Mouse (Mus musculus) midbrain, embryonic 11.5 days (tissue): Measurements from ENCODE around the gene Arhgef10l. TPM values are rescaled to one million over a fixed set of nuclear protein-coding genes. Genes with fewer than 3 reads are reported as not detected.

Source experiments
- ATAC-seq: fragments of 200-750 bp; cut with Nextera tagmentation; 2 replicates; pipeline ENCODE4 v1.8.0; 2017; ENCODE audit warnings: moderate TSS enrichment, moderate library complexity; ENCODE audit not compliant: low FRiP score
- DNase-seq: peaks from one replicate; pipeline ENCODE4 v3.0.0; 2015; ENCODE audit warnings: low spot score; ENCODE audit errors: missing footprints
- H3K27ac ChIP-seq: fragments of 300-500 bp; sonication (generic); 2 replicates; pipeline ENCODE4 v1.5.1; 2014; ENCODE audit warnings: low read depth, low read length
- H3K27me3 ChIP-seq: fragments of 300-500 bp; sonication (generic); 2 replicates; pipeline ENCODE4 v1.6.1; 2014; ENCODE audit warnings: mild to moderate bottlenecking, low read length, moderate library complexity, mixed read lengths; ENCODE audit not compliant: control insufficient read depth, insufficient read depth
- H3K36me3 ChIP-seq: fragments of 300-500 bp; sonication (generic); 2 replicates; pipeline ENCODE4 v1.6.1; 2014; ENCODE audit warnings: mild to moderate bottlenecking, low read length, moderate library complexity, mixed read lengths; ENCODE audit not compliant: control insufficient read depth, insufficient read depth
- H3K4me1 ChIP-seq: fragments of 300-500 bp; sonication (generic); 2 replicates; pipeline ENCODE4 v1.6.1; 2014; ENCODE audit warnings: low read length; ENCODE audit not compliant: control insufficient read depth, insufficient read depth
- H3K4me2 ChIP-seq: fragments of 300-500 bp; sonication (generic); 2 replicates; pipeline ENCODE4 v1.6.1; 2014; ENCODE audit warnings: mild to moderate bottlenecking, moderate library complexity
- H3K4me3 ChIP-seq: fragments of 300-500 bp; sonication (generic); 2 replicates; pipeline ENCODE4 v1.5.1; 2014; ENCODE audit warnings: low read depth, low read length
- H3K9ac ChIP-seq: fragments of 300-500 bp; sonication (generic); 2 replicates; pipeline ENCODE4 v1.6.1; 2014; ENCODE audit warnings: low read length
- H3K9me3 ChIP-seq: fragments of 300-500 bp; sonication (generic); 2 replicates; pipeline ENCODE4 v1.6.1; 2016; ENCODE audit warnings: low read length; ENCODE audit not compliant: control insufficient read depth
- WGBS: fragments of 180-500 bp; shearing (Covaris S2); extraction: QIAGEN DNeasy Blood & Tissue Kit; methylation state at CpG from one replicate; pipeline ENCODE4 v1.1.7; 2014; 5-methylcytosine and 5-hydroxymethylcytosine counted together
- polyA plus RNA-seq: library from polyadenylated mRNA; unstranded; fragments of >200 nt; fragmentation: Nextera tagmentation; extraction: Ambion mirVana; gene quantifications from 2 replicates; pipeline ENCODE4 v1.2.1, GENCODE M21; 2014

Gene Arhgef10l
- polyA plus RNA-seq, 1 experiment from 2014 or later, result 18.5 TPM

DNA sequence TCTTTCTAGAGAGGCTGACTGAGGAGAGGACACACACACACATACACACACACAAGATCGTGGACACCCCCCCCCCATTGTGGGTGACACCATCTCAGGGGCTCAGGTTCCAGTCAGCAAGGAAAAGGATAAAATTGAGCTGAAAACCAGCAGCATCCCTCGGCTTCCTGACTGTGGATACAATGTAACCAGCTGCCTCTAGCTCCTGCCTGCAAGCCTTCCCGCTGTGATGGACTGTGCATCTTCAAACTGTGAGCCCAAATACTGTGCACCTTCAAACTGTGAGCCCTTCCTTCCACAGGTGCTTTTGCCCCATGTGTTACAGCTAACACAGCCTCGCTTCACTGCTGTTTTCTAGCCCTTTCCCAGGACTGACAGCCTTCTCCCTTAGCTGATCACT lies 23.4 kb downstream of the Arhgef10l start:
- H3K4me1 ChIP-seq, result peaks cover 12% of the 10 kb centered on the region
- no peak overlapping the region for H3K4me2 ChIP-seq
- no peaks in the 10 kb centered on the region for H3K27me3 ChIP-seq
- no peak for ATAC-seq
- peaks cover 3% of the 10 kb centered on the region; the same call in 1 of the 2 replicates for H3K9me3 ChIP-seq
- 89% methylated on average over 4 of the region's 4 CpGs for WGBS
- H3K9ac ChIP-seq, result no peak overlapping the region
- H3K27ac ChIP-seq, result no peak overlapping the region
- peaks cover 3% of the 10 kb centered on the region for H3K36me3 ChIP-seq
- no peak overlapping the region for H3K4me3 ChIP-seq
- DNase-seq, result no peak

DNA sequence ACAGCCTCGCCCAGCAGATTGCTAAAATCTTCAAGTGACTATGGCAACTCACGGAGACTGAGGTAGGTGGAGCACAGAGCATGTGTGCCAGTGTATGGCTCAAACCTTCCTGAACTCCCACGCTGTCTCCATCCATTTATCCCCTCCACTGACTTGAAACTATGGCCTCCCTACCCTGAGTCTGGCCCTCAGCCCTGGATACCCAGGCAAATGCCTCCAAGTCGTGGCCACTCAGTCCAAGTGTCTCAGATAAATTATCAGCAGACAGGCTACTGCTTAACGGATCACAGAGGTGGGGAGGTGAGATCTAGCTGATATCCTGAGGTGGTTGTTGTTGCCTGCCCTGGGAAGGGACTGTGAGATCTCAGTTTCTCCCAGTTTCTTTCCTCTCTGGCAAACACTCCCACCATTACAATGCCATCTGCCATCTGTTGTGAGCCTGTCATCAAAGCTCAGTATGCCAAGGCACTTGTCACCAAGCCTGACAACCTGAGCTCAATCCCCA lies 24.3 kb downstream of the Arhgef10l start:
- Histone ChIP-seq H3K27ac (no peak overlapping the region), H3K4me2 (no peak overlapping the region), H3K27me3 (no peaks in the 10 kb centered on the region), H3K4me1 (peaks cover 6% of the 10 kb centered on the region; the same call in 1 of the 2 replicates), H3K9ac (no peak overlapping the region), H3K4me3 (no peak overlapping the region), H3K36me3 (peaks cover 3% of the 10 kb centered on the region), H3K9me3 (peaks cover 3% of the 10 kb centered on the region; the same call in 1 of the 2 replicates)
- 80% methylated on average over 5 of the region's 5 CpGs for WGBS
- DNase-seq, result no peak
- ATAC-seq, result no peak

DNA sequence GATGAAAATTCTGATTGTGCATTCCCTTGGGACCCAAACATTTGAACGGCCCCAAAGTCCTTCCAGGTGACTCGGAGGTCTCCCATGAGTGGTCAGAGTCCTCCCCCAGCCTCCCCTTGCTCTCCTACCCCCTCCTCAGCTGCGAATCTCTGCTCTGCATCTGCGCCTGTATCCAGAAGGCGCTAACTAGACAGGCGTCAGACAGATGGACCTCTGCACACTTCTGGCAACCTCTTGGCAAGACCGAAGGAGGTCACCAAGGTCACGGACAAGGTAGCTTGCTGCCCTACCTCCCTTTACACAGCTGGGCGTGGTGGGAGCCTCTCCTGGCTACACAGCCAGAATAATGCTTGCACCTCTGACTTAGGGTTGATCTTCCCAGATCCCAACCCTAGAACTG lies 25.1 kb downstream of the Arhgef10l start:
- Histone ChIP-seq H3K27ac (no peak overlapping the region), H3K4me2 (no peak overlapping the region), H3K9ac (no peak overlapping the region), H3K9me3 (peaks cover 3% of the 10 kb centered on the region; the same call in 1 of the 2 replicates), H3K4me3 (no peak overlapping the region), H3K36me3 (peaks cover 3% of the 10 kb centered on the region), H3K4me1 (peaks cover 3% of the 10 kb centered on the region; the same call in 1 of the 2 replicates), H3K27me3 (no peaks in the 10 kb centered on the region)
- DNase-seq (no peak), ATAC-seq (no peak)
- WGBS, result 87% methylated on average over 9 of the region's 9 CpGs

DNA sequence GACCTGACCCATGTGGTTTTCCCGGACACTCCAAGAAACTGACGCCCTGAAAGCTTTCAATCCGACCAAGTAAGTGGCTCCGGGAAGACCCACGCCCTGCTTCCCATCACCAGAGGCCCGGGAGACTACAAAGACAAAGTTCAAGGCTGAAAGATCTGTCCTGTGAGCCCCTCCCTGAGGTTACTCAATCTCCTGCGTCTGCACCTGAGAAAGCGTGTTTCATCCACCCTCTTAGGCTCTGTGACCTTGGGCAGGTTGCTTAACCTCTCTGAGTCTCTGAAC lies 25.6 kb downstream of the Arhgef10l start:
- Histone ChIP-seq H3K36me3 (peaks cover 3% of the 10 kb centered on the region), H3K9ac (no peak overlapping the region), H3K4me2 (no peak overlapping the region), H3K27ac (no peak overlapping the region), H3K4me1 (peaks cover 3% of the 10 kb centered on the region; the same call in 1 of the 2 replicates), H3K9me3 (peaks cover 3% of the 10 kb centered on the region; the same call in 1 of the 2 replicates), H3K27me3 (no peaks in the 10 kb centered on the region), H3K4me3 (no peak overlapping the region)
- DNase-seq (no peak), ATAC-seq (no peak)
- 89% methylated on average over 8 of the region's 8 CpGs for WGBS

DNA sequence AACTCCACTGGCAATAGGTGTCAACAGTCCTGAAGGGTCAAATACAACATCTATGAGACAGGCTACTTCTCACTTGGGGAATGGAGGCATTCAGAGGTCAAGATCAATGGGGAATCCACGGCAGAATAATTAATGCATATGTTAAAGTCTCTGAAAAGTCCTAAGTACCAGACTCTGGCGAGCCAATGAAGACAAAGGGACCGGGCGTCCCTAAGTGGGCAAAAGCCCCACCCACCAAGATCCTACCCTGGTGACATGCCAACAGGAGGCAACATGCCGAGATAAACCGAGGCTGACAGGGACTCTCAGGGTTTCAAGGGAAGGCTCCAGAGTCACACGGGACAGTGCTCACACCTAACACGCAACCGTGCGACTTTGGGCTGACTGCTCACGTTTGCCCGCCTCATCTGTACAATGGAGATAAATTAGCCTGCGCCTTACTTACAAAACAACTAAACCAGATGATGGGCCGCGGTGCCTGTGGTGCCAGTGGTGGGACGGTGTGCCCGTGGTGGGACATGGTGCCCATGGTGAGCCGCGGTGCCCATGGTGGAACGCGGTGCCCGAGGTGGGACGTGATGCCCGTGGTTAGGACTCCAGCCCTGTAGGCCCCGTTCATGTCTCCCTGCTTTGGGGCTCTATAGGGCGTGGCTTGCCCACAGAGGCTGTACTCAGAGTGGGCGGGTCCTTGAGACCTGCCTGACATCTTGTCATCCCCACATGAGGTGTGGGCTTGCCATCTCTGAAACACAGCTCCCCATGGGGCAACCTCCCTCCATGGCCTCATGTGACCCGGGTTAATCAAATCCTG lies 26.2 kb downstream of the Arhgef10l start:
- Histone ChIP-seq H3K4me3 (no peak overlapping the region), H3K9me3 (peaks cover 3% of the 10 kb centered on the region; the same call in 1 of the 2 replicates), H3K4me2 (no peak overlapping the region), H3K4me1 (peaks cover 3% of the 10 kb centered on the region; the same call in 1 of the 2 replicates), H3K36me3 (peaks cover 3% of the 10 kb centered on the region), H3K27me3 (no peaks in the 10 kb centered on the region), H3K27ac (no peak overlapping the region), H3K9ac (no peak overlapping the region)
- DNase-seq (no peak), ATAC-seq (0 out of 2 replicates have a peak, but pooled peaks have one; percentile 2)
- 91% methylated on average over 28 of the region's 28 CpGs for WGBS

DNA sequence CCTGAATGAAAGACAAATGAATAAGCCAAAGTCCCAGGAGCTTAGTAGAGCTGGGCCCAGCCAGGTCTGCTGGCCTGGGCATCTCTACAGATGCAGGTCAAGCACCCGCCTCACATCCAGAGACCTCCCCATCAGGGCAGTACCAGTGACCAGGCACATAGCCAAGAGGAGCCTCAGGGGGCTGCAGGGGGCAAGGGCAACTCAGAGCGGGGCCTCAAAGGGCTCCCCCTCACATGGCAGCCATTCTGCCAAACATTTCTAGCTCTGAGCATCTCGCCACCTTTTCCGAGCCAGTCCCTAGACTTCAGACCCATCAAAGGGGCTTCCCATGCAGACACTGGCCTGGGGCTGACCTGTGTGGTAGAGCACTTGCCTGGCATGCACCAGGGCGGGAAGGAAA lies 27.2 kb downstream of the Arhgef10l start:
- Histone ChIP-seq H3K4me1 (peaks cover 3% of the 10 kb centered on the region; the same call in 1 of the 2 replicates), H3K36me3 (peaks cover 3% of the 10 kb centered on the region), H3K9me3 (peaks cover 3% of the 10 kb centered on the region; the same call in 1 of the 2 replicates), H3K27me3 (no peaks in the 10 kb centered on the region), H3K27ac (no peak overlapping the region), H3K9ac (no peak overlapping the region), H3K4me2 (no peak overlapping the region), H3K4me3 (no peak overlapping the region)
- ATAC-seq, result no peak
- 94% methylated on average over 5 of the region's 5 CpGs for WGBS
- DNase-seq, result no peak

DNA sequence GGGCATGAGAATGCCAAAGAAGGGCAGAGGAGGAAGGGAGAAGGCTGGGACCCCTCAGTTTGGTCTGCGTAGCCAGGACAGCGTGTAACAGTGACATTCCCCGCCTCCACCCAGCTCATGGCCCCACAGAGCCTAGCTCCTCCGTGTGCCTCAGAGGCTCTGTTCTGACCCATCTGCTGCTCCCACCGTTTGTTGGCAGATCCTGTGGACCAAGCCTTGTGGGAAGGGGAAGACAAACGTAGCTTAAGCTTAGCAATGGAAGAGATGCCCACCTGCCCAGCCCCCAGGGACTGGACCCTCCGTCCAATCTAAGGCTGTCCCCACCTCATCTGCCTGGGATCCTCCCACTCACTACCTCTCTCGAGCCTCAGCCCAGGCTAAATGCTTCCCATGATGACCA lies 28.5 kb downstream of the Arhgef10l start:
- H3K27ac ChIP-seq, result no peak overlapping the region
- H3K4me2 ChIP-seq, result no peak overlapping the region
- 86% methylated on average over 8 of the region's 8 CpGs for WGBS
- DNase-seq (no peak), ATAC-seq (no peak)
- H3K4me1 ChIP-seq, result peaks cover 3% of the 10 kb centered on the region; the same call in 1 of the 2 replicates
- H3K9ac ChIP-seq, result no peak overlapping the region
- no peak overlapping the region for H3K4me3 ChIP-seq
- no peaks in the 10 kb centered on the region for H3K9me3 ChIP-seq
- H3K36me3 ChIP-seq, result no peaks in the 10 kb centered on the region; the same call in 1 of the 2 replicates
- no peaks in the 10 kb centered on the region for H3K27me3 ChIP-seq

DNA sequence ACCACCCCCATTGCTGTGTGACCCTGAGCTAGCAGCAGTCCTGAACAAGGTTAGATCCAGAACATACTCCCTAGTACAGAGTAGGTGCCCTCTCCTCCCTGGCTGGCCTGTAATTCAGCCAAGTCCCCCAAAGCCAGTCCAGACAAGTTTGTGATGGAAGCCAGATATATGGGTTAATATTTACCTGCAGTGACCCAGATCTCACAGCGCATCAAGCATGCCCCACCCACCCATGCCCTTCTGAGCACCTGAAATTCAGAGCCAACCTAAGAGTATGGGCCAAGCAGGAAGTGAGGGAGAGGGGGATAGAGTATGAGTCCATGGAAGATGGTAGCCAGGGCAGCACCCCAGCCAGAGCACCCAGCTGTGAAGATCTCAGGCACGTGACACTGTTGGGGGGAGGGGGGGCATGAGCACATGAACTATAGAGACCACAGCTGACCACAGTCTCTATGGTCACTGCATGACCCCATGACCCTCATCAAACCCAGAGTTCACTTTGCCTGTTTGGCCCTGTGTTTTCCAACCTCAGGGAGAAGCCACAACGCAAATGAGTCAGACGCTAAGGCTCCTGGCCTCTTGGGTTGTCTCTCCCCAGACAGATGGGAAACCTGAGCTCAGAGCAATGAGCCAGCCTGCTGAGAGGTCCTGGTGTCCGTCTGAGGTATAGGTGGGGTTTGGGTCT lies 29.4 kb downstream of the Arhgef10l start:
- WGBS, result 74% methylated on average over 5 of the region's 5 CpGs
- no peaks in the 10 kb centered on the region; the same call in 1 of the 2 replicates for H3K36me3 ChIP-seq
- H3K4me2 ChIP-seq, result no peak overlapping the region
- ATAC-seq (no peak), DNase-seq (no peak)
- no peak overlapping the region for H3K9ac ChIP-seq
- H3K4me1 ChIP-seq, result peaks cover 3% of the 10 kb centered on the region; the same call in 1 of the 2 replicates
- no peaks in the 10 kb centered on the region for H3K27me3 ChIP-seq
- H3K9me3 ChIP-seq, result no peaks in the 10 kb centered on the region
- no peak overlapping the region for H3K27ac ChIP-seq
- no peak overlapping the region for H3K4me3 ChIP-seq

DNA sequence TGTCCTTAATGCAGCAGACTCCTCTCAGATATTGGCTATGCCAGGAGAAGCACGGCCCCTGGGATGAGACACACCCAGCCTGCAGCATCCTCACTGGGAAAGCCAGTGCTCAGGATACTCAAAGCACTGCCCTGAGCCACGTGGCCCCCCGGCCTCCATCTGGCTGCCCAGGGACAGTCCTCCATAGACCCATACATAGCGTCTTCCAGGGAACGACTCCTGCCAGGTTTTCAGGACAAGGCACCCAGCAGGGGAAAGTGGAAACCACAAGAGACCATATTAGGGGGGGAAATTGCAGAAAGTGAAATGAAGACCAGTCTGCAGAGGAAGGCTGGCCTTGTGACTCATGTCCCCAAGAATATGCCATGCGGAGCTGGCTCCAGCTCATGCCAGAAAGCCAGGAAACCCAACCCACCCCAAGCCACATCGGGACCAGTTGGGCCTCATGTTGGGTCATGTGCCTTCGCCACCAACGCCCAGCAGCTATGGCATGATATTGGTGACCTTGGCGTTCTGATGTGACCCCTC lies 30.9 kb downstream of the Arhgef10l start:
- WGBS, result 81% methylated on average over 10 of the region's 10 CpGs
- no peak overlapping the region for H3K4me3 ChIP-seq
- H3K27ac ChIP-seq, result no peak overlapping the region
- H3K9me3 ChIP-seq, result no peaks in the 10 kb centered on the region
- H3K4me2 ChIP-seq, result no peak overlapping the region
- H3K27me3 ChIP-seq, result no peaks in the 10 kb centered on the region
- H3K4me1 ChIP-seq, result peaks cover 13% of the 10 kb centered on the region
- ATAC-seq (no peak), DNase-seq (no peak)
- H3K9ac ChIP-seq, result no peak overlapping the region
- H3K36me3 ChIP-seq, result no peaks in the 10 kb centered on the region
